Mouse (Mus musculus) frontal cortex, postnatal 14 days (tissue): ENCODE measurements around the gene Scgb1a1.
"Not testable (repeated sequence)": the region's sequence is repeated elsewhere in the genome, so short reads cannot be mapped to it uniquely, and the experiment has no call there.

Source experiments
- DNase-seq, 2 experiments: peaks; one replicate each; pipeline ENCODE4 v3.0.0; 2022; ENCODE audit warnings: low spot score in 2 of 2

Gene Scgb1a1

GRCm38 (mm10) chr19:9100297-9101061, 12.7 kb upstream of the Scgb1a1 start:
- no peak for DNase-seq

DNA sequence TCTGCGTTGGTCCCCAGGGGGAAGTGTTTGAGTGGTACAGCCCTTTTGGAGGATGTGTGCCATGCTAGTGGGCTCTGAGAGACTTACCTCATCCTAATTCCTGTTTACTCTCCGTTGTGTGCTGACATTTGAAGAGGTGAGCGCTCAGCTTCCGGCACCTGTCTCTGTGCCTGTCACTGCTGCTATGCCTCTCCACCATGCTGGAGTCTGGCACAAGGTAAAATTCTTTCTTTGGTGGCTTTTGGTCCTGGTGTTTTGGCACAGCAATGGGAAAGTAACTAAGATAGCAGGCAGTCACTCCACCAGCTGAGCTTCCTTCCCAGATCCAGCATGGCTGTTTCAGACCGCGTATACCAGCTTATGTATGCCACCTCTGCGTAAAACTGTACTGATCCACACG, 12.0 kb upstream of the Scgb1a1 start:
- DNase-seq: no peak

GRCm38 (mm10) chr19:9097441-9097840, 9.7 kb upstream of the Scgb1a1 start:
- no peak for DNase-seq

DNA sequence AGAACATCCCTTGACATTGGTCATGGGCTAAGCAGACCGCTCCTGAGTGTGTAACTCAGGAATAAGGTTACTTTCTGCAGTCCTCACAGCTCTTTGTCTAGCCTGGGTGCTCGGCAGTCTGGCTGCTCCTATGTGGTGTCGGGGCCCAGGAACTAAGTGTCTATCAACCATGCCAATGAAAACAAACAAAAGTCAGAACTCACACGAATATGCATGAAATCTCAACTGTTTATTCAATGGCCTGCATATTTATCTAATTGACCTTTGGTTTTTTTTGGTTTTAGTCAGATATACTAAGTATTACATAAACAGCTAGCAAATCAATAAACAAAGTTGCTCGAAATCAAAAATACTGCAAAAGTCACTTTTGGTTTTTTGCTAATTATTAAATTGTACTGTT, 7.4 kb upstream of the Scgb1a1 start:
- DNase-seq: no peak

- DNase-seq: no peak
These were observed 3.0 kb upstream of the Scgb1a1 start for GRCm38 (mm10) chr19:9090709-9091108.

- no peak for DNase-seq
These were observed 2.4 kb upstream of the Scgb1a1 start for GRCm38 (mm10) chr19:9090191-9090590.

DNA sequence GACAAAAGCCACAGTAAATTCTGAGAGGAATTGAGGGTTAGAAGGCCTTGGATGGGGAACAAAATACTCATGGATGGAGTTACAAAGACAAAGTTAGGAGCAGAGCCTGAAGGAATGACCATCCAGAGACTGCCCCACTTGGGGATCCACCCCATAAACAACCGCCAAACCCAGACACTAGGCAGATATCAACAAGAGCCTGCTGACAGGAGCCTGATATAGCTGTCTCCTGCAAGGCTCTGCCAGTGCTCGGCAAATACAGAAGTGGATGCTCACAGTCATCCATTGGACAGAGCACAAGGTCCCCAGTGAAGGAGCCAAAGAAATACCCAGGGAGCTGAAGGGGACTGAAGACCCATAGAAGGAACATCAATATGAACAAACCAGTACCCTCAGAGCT, 3.9 kb downstream of the Scgb1a1 start:
- DNase-seq: not testable (repeated sequence)

DNA sequence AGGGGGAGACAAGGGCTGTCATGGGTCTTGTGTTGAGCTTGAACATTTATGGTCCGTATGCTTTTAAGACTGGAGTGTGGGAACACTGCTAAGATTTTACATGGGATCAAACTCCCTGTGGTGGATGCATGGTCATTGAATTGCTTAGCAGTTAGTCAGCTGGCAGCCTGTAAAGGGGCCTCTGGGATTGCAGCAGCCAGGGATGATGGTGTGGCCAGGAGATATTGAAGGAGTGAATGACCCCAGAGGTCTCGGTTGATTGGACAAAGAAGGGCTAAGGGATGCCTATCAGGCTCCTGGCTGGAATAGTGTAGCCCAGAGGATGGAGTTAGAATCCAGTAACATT, 4.8 kb downstream of the Scgb1a1 start:
- no peak for DNase-seq

- peak; percentile 29 to 66 for DNase-seq
These were observed 5.4 kb downstream of the Scgb1a1 start for GRCm38 (mm10) chr19:9082191-9083009.

DNA sequence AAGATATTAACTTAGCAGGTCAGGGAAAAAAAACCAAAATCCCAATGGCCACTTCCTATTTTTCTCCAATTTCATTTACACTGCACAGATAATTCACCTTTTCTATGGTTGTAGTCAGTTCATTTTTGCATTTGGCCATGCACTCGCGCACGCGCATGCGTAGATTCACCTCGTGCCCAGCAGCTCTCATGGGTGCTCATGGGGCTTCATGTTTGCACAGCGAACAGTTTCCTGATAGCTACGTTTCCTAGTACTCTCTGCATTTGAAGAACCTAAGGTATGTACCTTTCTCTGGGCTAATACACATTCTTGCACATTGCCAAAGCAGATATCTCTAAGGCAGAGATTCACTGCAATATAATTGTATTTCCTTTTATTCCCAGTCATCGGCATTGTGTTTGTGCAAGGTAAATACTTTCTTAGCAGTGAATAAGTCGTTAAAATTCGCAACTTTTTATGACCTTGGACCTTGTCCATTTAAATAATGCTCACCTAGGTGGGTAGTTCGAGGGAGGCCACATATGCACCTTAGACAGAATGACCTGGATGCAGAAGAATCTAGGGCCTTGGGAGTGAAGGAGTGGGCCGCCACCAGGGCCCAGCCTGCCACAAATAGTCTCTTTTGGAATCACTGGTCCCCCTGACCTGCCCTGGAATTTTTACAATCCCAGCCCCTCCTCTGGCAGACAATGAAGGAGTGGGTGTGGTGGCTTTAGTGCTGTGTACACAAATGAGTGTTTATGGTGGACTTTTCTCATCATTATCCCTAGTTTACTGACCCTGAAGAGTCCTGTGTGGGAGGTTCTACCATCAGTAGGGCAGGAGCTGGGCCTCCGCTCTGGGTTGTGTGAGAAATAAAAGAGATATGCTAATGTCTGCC, 6.2 kb downstream of the Scgb1a1 start:
- DNase-seq: no peak

DNA sequence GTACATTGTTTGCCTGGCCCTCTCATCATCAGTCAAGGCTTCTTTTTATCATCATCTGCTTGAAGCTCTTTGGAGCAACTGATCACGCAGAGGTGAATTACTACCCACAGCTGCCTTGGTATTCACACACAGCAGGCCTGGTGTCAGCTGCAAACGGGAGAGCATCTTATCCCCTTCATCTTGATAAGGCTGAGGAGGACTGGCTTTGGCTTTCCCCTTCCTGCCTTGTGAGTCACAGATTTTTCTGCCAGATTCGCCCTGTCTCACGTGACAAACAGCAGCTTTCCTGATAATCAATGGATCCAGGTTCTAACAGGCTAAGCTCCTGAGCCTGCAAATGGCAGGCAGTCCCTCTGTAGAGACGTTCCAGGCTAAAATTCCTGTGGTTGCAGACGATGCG, 7.8 kb downstream of the Scgb1a1 start:
- DNase-seq: no peak

DNA sequence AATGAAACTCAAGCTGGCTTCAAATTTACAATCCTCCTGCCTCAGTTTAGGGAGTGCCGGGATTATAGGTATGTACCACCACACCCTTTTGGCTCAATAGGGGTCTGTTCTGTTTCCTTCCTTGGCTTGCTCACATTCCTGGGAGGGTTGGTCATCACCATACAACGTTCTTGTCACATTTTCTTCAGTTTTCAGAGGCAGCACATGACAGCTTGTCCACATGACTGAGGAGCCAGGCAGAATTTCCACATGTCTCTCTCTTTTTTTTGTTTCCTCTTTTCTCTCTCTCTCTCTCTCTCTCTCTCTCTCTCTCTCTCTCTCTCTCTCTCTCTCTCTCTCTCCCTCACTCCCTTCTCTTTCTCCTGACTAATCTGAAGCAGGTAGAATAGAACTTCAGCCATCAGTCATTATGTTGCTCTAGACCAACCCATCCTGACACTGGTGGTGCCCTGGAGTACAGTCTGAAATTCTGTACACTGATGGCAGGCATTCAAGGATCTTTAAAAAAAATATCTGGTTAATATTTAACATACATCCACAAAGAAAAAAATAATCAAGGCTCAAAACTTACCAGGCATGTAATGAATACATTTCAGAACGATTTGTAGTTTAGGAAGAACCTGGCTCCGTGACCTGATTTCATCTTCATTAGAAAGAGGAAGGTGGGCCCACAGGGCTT, 10.6 kb downstream of the Scgb1a1 start:
- no peak for DNase-seq

DNA sequence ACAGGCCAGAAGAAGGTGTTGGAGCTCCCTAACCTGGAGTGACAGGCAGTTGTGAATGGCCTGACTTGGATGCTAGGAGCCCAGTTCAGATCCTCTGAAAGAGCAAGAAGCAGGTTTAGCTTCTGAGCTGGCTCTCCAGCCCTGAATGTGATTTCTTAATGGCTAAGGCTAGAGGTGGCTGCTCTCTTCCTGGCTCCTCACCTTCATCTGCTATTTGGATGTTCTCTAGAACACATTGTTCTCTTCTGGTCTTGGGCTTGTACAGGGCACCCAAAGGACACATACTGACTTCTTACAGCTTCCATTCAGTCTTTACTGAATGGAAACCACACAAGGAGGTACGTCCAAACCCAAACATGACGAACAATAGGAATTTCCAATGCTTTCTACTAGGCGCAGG, 11.7 kb downstream of the Scgb1a1 start:
- DNase-seq: no peak

DNA sequence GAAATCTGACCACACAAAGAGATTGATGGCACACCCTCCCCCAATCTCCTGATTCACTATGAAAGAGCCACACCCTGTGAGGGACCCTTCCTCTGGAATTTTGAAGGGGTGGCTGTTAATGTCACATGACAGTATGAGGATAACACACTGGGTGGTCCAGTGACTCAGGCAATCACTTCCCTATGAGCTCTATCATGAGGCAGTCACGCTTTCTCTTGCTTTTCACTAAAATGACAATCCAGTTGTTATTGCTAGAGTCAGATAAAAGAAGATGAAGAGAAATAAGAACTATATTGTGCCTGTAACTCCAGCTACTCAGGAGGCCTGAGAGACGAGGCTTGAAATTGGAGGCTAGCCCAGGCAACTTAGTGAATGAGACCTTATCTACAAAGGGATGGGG, 12.2 kb downstream of the Scgb1a1 start:
- DNase-seq: no peak

DNA sequence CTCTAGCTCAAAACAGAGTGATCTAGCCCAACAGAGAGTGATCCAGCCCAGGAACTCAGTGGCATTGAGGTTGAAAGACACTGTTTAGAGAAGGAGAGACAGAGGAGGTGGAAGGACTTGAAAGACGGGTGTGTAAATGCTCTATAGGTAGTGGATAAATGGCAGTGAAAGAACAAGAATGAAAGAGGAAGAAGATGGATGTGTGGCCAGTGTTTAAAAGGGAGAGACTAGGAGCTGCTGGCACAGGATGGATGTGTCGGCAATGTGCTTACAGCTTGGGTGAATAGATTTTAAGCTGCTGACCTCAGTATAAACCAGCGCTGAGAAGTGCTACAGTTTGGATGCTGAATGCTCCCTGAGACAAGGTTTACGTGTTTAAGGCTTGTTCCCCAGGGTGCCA, 13.3 kb downstream of the Scgb1a1 start:
- DNase-seq: no peak

DNA sequence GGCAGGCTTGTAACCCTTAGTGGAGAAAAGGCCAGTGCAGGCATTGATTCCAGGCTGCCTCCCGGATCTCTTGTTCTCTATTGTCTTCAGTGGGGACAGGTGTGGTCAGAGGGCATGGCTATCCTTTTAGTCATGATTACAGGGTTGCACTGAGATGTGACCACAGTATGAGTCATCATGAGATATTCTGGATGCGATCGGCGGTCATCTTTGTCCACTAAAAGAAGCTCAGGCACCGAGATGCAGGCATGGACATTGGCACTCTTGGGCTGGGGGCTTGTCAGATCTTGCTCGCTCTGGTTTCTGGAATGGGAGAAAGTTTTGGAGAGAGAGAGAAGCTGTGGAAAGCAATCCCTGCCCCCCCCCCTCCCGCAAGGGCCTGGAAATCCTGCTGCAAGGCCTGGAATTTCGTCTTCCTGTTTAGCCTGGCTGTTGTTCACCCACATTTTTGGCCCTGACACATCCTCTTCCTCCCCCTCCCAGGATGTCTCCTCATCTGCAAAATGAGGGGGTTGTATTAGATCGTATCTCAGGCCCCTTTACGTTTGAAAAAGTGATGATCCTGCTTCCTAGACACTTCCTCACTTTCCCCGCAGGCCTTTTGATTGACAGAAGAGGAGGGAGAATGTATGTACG, 13.9 kb downstream of the Scgb1a1 start:
- DNase-seq: no peak

GRCm38 (mm10) chr19:9072157-9072530, 15.6 kb downstream of the Scgb1a1 start:
- DNase-seq: no peak

DNA sequence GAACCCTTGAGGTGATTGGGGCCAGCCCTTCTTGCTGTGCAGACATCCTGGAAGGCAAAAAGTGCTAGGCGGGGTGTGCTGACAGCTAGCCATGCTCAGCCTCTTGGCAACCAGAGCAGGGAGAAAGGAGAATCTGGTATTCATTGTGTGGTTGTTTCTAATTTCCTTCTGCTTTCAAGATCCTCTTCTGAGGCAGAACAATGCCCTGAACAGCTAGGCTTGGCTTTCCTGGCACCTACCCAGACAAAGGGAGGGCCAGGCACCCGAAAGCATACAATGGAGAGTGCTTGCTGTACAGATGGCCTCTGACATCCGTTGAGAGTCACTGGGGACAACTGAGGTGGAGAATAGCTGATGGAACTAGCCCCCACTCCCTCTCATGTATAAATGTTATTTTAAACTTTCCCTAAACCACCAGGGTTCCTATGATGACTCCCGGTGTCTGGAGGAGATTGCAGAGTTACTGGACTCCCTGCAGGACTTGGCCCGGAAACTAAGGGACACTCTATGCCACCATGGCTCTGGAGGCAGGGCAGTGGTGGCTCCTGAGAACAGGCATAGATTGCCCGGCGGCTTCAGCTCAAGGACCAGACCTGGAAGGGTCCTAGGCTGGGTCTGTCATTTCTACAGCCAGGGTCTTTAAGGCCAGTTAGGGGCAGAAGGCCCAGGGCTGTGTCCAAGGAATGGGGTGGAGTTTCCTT, 16.2 kb downstream of the Scgb1a1 start:
- DNase-seq: no peak

GRCm38 (mm10) chr19:9070316-9070715, 17.4 kb downstream of the Scgb1a1 start:
- DNase-seq: no peak

GRCm38 (mm10) chr19:9069687-9070307, 18.0 kb downstream of the Scgb1a1 start:
- DNase-seq: no peak
